Mouse (Mus musculus): ENCODE data around the gene Tead1. TPM values are rescaled to one million over a fixed set of nuclear protein-coding genes. Genes with fewer than 3 reads are reported as not detected.

Gene Tead1
- total RNA-seq, 2 experiments from 2014 or later = 12.8 to 14.6 TPM

- TF ChIP-seq CTCF (IDR thresholded peaks at IDR 0.05) = no peak; the same call in none of the 2 replicates
- peak in 1 of 2 experiments; percentile 28 for DNase-seq (ENCODE audit: extremely low spot score in 1 of 2, low spot score in 2 of 2)
- intact Hi-C loops (cut with DNase I) = no loop called here
- no peak overlapping the region for H3K27ac ChIP-seq
- no peak overlapping the region for H3K4me3 ChIP-seq
These were observed 177.0 kb downstream of the Tead1 start for GRCm38 (mm10) chr7:112856121-112856571.

GRCm38 (mm10) chr7:112856583-112856982, 177.5 kb downstream of the Tead1 start:
- no peak for DNase-seq (ENCODE audit: extremely low spot score in 1 of 2, low spot score in 2 of 2)
- TF ChIP-seq CTCF (IDR thresholded peaks at IDR 0.05) = no peak
- intact Hi-C loops (cut with DNase I) = no loop called here
- H3K27ac ChIP-seq = no peak overlapping the region
- H3K4me3 ChIP-seq = no peak overlapping the region

- intact Hi-C loops (cut with DNase I) = no loop called here
- H3K4me3 ChIP-seq = no peak overlapping the region
- H3K27ac ChIP-seq = no peak overlapping the region
- TF ChIP-seq CTCF (IDR thresholded peaks at IDR 0.05) = no peak
- DNase-seq (ENCODE audit: extremely low spot score in 1 of 2, low spot score in 2 of 2) = no peak
These were observed 180.8 kb downstream of the Tead1 start for GRCm38 (mm10) chr7:112859887-112860286.

GRCm38 (mm10) chr7:112862086-112862485, 183.0 kb downstream of the Tead1 start:
- peak; percentile 40 to 59 for DNase-seq (ENCODE audit: extremely low spot score in 1 of 2, low spot score in 2 of 2)
- intact Hi-C loops (cut with DNase I) = no loop called here
- Histone ChIP-seq H3K4me3 (no peak overlapping the region), H3K27ac (no peak overlapping the region)
- TF ChIP-seq CTCF (IDR thresholded peaks at IDR 0.05) = no peak

GRCm38 (mm10) chr7:112864188-112864587, 185.1 kb downstream of the Tead1 start:
- Histone ChIP-seq H3K4me3 (no peak overlapping the region), H3K27ac (no peak overlapping the region)
- TF ChIP-seq CTCF (IDR thresholded peaks at IDR 0.05) = no peak
- DNase-seq (ENCODE audit: extremely low spot score in 1 of 2, low spot score in 2 of 2) = no peak
- intact Hi-C loops (cut with DNase I) = no loop called here

- intact Hi-C loops (cut with DNase I) = loop anchor here (5.0 kb wide), 1 partner anchor 188 kb away; the partner anchor contains the start of gene Tead1
- Histone ChIP-seq H3K4me3 (no peak overlapping the region), H3K27ac (no peak overlapping the region)
- peak; percentile 87 for TF ChIP-seq CTCF (IDR thresholded peaks at IDR 0.05)
- peak; percentile 61 to 64 for DNase-seq (ENCODE audit: extremely low spot score in 1 of 2, low spot score in 2 of 2)
These were observed 186.6 kb downstream of the Tead1 start for GRCm38 (mm10) chr7:112865739-112866138.

- intact Hi-C loops (cut with DNase I) = loop anchor here (1.0 to 5.0 kb wide), 4 partner anchors 192 to 490 kb away; partner anchors contain the start of gene Tead1
- TF ChIP-seq CTCF (IDR thresholded peaks at IDR 0.05) = peak; percentile 71
- DNase-seq (ENCODE audit: extremely low spot score in 1 of 2, low spot score in 2 of 2) = peak; percentile 53 to 65
- Histone ChIP-seq H3K4me3 (no peak overlapping the region), H3K27ac (no peak overlapping the region)
These were observed 189.7 kb downstream of the Tead1 start for GRCm38 (mm10) chr7:112868551-112869465.

- TF ChIP-seq CTCF (IDR thresholded peaks at IDR 0.05) = no peak
These were observed 192.6 kb downstream of the Tead1 start for GRCm38 (mm10) chr7:112871752-112872151.

GRCm38 (mm10) chr7:112872435-112873196, 193.5 kb downstream of the Tead1 start:
- no peak overlapping the region for H3K4me3 ChIP-seq
- no peak overlapping the region for H3K27ac ChIP-seq
- DNase-seq (ENCODE audit: extremely low spot score in 1 of 2, low spot score in 2 of 2) = no peak
- intact Hi-C loops (cut with DNase I) = no loop called here
- no peak for TF ChIP-seq CTCF (IDR thresholded peaks at IDR 0.05)

More at GRCm38 (mm10) chr7:112871752-112872151, 192.6 kb downstream of the Tead1 start:
- H3K27ac ChIP-seq = no peak overlapping the region
- no peak overlapping the region for H3K4me3 ChIP-seq
- intact Hi-C loops (cut with DNase I) = no loop called here
- DNase-seq (ENCODE audit: extremely low spot score in 1 of 2, low spot score in 2 of 2) = no peak

GRCm38 (mm10) chr7:112876128-112876527, 197.0 kb downstream of the Tead1 start:
- no peak overlapping the region for H3K27ac ChIP-seq
- DNase-seq (ENCODE audit: extremely low spot score in 1 of 2, low spot score in 2 of 2) = no peak
- intact Hi-C loops (cut with DNase I) = no loop called here
- no peak for TF ChIP-seq CTCF (IDR thresholded peaks at IDR 0.05)
- H3K4me3 ChIP-seq = no peak overlapping the region

- no peak overlapping the region for H3K27ac ChIP-seq
These were observed 204.7 kb downstream of the Tead1 start for GRCm38 (mm10) chr7:112883791-112884274.

GRCm38 (mm10) chr7:112885546-112885945, 206.4 kb downstream of the Tead1 start:
- DNase-seq (ENCODE audit: extremely low spot score in 1 of 2, low spot score in 2 of 2) = no peak
- intact Hi-C loops (cut with DNase I) = no loop called here
- no peak overlapping the region for H3K4me3 ChIP-seq
- no peak for TF ChIP-seq CTCF (IDR thresholded peaks at IDR 0.05)
- H3K27ac ChIP-seq = no peak overlapping the region

More at GRCm38 (mm10) chr7:112883791-112884274, 204.7 kb downstream of the Tead1 start:
- no peak for TF ChIP-seq CTCF (IDR thresholded peaks at IDR 0.05)
- H3K4me3 ChIP-seq = no peak overlapping the region
- peak; percentile 41 to 54 for DNase-seq (ENCODE audit: extremely low spot score in 1 of 2, low spot score in 2 of 2)
- intact Hi-C loops (cut with DNase I) = no loop called here

All from left cerebral cortex, adult 2 months (tissue).